Mouse (Mus musculus): ENCODE results near the gene Tpst1. TPM values are rescaled to one million over a fixed set of nuclear protein-coding genes. Genes with fewer than 3 reads are reported as not detected.
A peak's percentile ranks its signal among the peaks of the same experiment; 100 is the strongest.

The Tpst1 gene
- polyA plus RNA-seq, 1 experiment: 6.0 TPM

- TF ChIP-seq GATA1 (IDR thresholded peaks at IDR 0.05; ENCODE audit: borderline replicate concordance, low read length) (no peak), FLI1 (IDR thresholded peaks at IDR 0.05; ENCODE audit: low read length) (no peak)
- Histone ChIP-seq H3K36me3 (replicated peaks; ENCODE audit: low read length) (no peaks in the 10 kb centered on the region), H3K9me3 (no peaks in the 10 kb centered on the region), H3K27me3 (replicated peaks) (peaks cover 72% of the 10 kb centered on the region), H3K4me1 (peaks cover 19% of the 10 kb centered on the region), H3K4me3 (replicated peaks) (no peak overlapping the region)
Measured at GRCm38 (mm10) chr5:130074491-130074890, 1.4 kb downstream of the Tpst1 start.

- no peak for TF ChIP-seq GATA1 (IDR thresholded peaks at IDR 0.05; ENCODE audit: borderline replicate concordance, low read length)
- TF ChIP-seq FLI1 (IDR thresholded peaks at IDR 0.05; ENCODE audit: low read length): no peak
- Histone ChIP-seq H3K36me3 (replicated peaks; ENCODE audit: low read length) (peaks cover 2% of the 10 kb centered on the region), H3K27me3 (replicated peaks) (peaks cover 73% of the 10 kb centered on the region), H3K4me3 (replicated peaks) (no peak overlapping the region), H3K4me1 (peaks cover 30% of the 10 kb centered on the region), H3K9me3 (peaks cover 10% of the 10 kb centered on the region)
Measured at GRCm38 (mm10) chr5:130076396-130076795, 3.3 kb downstream of the Tpst1 start.

DNA sequence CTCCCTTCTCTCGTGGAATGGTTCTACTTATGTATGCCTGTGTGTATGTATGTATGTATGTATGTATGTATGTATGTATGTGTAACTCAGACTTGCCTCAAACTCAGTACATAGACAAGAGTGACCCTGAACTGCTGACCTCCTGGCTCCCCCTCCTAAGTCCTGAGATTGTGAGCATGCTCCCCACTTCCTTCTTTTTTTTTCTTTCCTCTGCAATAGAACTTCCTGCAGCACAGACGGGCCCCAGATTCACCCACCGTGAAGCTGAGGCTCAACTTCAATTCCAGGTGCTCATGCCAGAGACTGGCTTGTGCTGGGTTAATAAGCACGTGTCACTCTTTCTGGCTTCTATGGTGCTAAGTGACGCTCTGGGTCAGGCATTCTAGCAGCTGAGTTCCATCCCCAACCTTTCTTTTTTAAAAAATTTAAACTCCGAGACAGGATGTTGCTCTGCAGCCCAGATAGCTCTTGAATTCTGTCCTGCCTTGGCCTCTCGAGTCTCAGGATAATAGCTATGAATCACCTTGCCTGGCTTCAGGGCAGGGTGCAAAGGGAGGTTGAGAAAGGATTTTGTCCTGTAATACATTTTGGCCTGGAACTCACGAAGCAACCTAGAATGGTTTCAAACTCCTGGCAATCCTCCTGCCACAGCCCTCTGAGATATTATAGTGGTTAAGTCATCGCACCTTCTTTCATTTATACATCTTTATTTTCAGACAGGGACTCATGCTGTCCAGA, 5.1 kb downstream of the Tpst1 start:
- Histone ChIP-seq H3K9me3 (peaks cover 14% of the 10 kb centered on the region), H3K4me3 (replicated peaks) (no peak overlapping the region), H3K27me3 (replicated peaks) (peaks cover 70% of the 10 kb centered on the region), H3K36me3 (replicated peaks; ENCODE audit: low read length) (peaks cover 5% of the 10 kb centered on the region), H3K4me1 (peaks cover 30% of the 10 kb centered on the region)
- no peak for TF ChIP-seq FLI1 (IDR thresholded peaks at IDR 0.05; ENCODE audit: low read length)
- no peak for TF ChIP-seq GATA1 (IDR thresholded peaks at IDR 0.05; ENCODE audit: borderline replicate concordance, low read length)

- H3K27me3 ChIP-seq (replicated peaks): peaks cover 69% of the 10 kb centered on the region
- peaks cover 30% of the 10 kb centered on the region for H3K4me1 ChIP-seq
- H3K4me3 ChIP-seq (replicated peaks): peak overlapping the region; percentile 93
- H3K9me3 ChIP-seq: peaks cover 14% of the 10 kb centered on the region
- H3K36me3 ChIP-seq (replicated peaks; ENCODE audit: low read length): peaks cover 5% of the 10 kb centered on the region
- no peak for TF ChIP-seq GATA1 (IDR thresholded peaks at IDR 0.05; ENCODE audit: borderline replicate concordance, low read length)
- no peak for TF ChIP-seq FLI1 (IDR thresholded peaks at IDR 0.05; ENCODE audit: low read length)
Measured at GRCm38 (mm10) chr5:130078834-130079156, 5.7 kb downstream of the Tpst1 start.

DNA sequence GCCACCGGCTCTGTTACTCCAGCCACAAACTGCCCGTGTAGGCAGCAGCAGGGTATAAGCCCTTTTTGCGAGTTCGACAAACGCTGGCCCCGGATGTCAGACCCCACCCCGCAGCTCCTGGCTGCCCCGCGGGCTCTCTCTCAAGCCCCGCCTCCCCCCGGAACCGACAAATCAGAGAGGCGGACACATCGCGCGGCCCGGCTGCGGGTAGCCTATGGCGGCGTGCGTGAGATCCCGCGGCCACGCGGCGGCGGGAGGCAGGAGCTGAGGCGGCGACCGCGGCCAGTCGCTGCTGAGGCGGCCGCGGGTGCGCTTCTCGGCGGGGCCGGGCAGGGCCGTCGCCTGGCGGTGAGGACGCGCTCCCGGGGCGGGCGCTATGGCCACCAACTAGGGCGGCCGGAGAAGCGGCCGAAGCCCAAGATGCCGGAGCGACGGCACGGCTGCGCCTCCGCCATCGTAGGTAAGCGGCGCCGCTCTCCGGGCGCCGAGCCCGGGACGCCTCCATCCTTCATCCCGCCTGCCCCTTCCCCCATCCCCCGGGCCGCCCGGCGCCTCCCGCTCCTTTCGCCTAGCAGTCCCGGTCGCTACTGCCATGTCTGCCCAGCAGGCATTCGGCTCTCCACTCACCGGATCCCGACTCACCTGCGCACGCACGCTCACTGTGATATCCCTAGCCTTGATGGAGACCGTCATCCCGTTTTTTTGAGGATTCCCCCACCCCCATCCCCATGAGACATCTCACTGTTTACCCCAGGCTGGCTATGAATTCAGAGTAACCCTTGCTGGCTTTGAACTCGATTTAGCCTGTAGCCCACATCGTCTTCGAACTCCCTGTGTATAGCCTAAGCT, 6.3 kb downstream of the Tpst1 start:
- H3K36me3 ChIP-seq (replicated peaks; ENCODE audit: low read length): peaks cover 5% of the 10 kb centered on the region
- peaks cover 67% of the 10 kb centered on the region for H3K27me3 ChIP-seq (replicated peaks)
- no peak for TF ChIP-seq FLI1 (IDR thresholded peaks at IDR 0.05; ENCODE audit: low read length)
- TF ChIP-seq GATA1 (IDR thresholded peaks at IDR 0.05; ENCODE audit: borderline replicate concordance, low read length): no peak
- H3K4me3 ChIP-seq (replicated peaks): peak overlapping the region; percentile 93
- H3K4me1 ChIP-seq: peaks cover 30% of the 10 kb centered on the region
- peaks cover 14% of the 10 kb centered on the region for H3K9me3 ChIP-seq

- Histone ChIP-seq H3K36me3 (replicated peaks; ENCODE audit: low read length) (peaks cover 5% of the 10 kb centered on the region), H3K27me3 (replicated peaks) (peaks cover 64% of the 10 kb centered on the region), H3K4me3 (replicated peaks) (peak overlapping the region; percentile 93), H3K9me3 (peaks cover 14% of the 10 kb centered on the region), H3K4me1 (peaks cover 26% of the 10 kb centered on the region)
- TF ChIP-seq FLI1 (IDR thresholded peaks at IDR 0.05; ENCODE audit: low read length) (no peak), GATA1 (IDR thresholded peaks at IDR 0.05; ENCODE audit: borderline replicate concordance, low read length) (no peak)
Measured at GRCm38 (mm10) chr5:130080051-130080681, 7.0 kb downstream of the Tpst1 start.

DNA sequence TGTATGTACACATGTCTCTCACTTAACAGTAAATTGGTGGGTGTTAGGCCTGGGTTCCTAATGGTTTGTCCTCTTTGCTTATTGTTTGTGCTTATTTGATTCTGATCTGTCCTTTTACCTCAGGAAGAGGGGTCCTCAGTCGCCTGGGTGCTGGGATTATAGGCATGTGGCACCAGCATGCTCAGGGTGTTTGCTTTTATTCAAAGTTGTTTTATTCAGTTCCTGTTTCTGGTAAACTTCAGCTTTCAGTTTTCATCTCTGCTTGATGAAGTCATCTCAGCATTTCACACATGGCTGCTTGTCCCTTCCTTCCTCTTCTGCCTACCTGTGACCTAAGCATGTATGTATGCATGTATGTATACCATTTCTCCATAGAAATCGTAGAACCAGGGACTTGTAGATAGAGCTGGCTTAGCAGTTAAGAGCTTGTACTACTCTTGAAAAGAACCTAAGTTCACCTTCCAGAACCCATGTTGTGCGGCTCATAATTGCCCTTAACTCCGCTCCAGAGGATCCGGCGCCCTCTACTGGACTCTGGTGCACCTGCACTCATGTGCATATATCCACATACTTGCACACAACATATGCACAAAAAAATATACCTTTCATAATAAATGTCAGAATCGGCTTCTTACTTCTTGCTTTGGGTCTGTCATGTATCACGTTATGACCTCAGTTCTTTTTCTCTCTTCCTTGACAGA, 8.2 kb downstream of the Tpst1 start:
- TF ChIP-seq FLI1 (IDR thresholded peaks at IDR 0.05; ENCODE audit: low read length) (no peak), GATA1 (IDR thresholded peaks at IDR 0.05; ENCODE audit: borderline replicate concordance, low read length) (no peak)
- Histone ChIP-seq H3K27me3 (replicated peaks) (peaks cover 66% of the 10 kb centered on the region), H3K4me3 (replicated peaks) (no peak overlapping the region), H3K4me1 (peaks cover 26% of the 10 kb centered on the region), H3K9me3 (peaks cover 22% of the 10 kb centered on the region), H3K36me3 (replicated peaks; ENCODE audit: low read length) (peaks cover 5% of the 10 kb centered on the region)

- peaks cover 58% of the 10 kb centered on the region for H3K27me3 ChIP-seq (replicated peaks)
- peaks cover 5% of the 10 kb centered on the region for H3K36me3 ChIP-seq (replicated peaks; ENCODE audit: low read length)
- peaks cover 26% of the 10 kb centered on the region for H3K4me1 ChIP-seq
- TF ChIP-seq GATA1 (IDR thresholded peaks at IDR 0.05; ENCODE audit: borderline replicate concordance, low read length) (no peak), FLI1 (IDR thresholded peaks at IDR 0.05; ENCODE audit: low read length) (no peak)
- H3K4me3 ChIP-seq (replicated peaks): no peak overlapping the region
- H3K9me3 ChIP-seq: peaks cover 22% of the 10 kb centered on the region
Measured at GRCm38 (mm10) chr5:130082431-130082830, 9.3 kb downstream of the Tpst1 start.

DNA sequence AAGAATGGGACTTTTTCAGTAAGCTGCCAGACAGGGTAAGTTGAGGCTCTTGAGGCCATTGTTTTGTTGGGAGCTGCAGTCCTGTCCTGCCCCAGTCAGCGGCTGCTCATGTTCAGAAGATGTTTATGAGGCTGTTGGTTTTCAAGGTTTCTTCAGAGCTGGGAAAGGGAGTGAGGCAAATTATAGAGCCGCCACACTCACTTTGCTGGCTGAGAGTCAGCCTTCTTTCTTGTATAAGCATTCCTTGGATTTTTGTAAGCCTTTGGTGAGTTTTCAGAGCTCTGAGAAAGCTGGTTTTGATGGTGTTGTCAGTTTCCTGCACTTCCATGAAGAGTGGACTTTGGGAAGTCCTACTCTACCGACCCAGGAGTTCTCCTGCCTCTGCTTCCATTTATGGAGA, 11.1 kb downstream of the Tpst1 start:
- Histone ChIP-seq H3K4me3 (replicated peaks) (no peak overlapping the region), H3K4me1 (peaks cover 22% of the 10 kb centered on the region), H3K27me3 (replicated peaks) (peaks cover 54% of the 10 kb centered on the region), H3K36me3 (replicated peaks; ENCODE audit: low read length) (peaks cover 5% of the 10 kb centered on the region), H3K9me3 (peaks cover 22% of the 10 kb centered on the region)
- TF ChIP-seq GATA1 (IDR thresholded peaks at IDR 0.05; ENCODE audit: borderline replicate concordance, low read length) (no peak), FLI1 (IDR thresholded peaks at IDR 0.05; ENCODE audit: low read length) (no peak)
